ENCODE assay signal across 8 mouse cellular contexts in the genomic region with DNA sequence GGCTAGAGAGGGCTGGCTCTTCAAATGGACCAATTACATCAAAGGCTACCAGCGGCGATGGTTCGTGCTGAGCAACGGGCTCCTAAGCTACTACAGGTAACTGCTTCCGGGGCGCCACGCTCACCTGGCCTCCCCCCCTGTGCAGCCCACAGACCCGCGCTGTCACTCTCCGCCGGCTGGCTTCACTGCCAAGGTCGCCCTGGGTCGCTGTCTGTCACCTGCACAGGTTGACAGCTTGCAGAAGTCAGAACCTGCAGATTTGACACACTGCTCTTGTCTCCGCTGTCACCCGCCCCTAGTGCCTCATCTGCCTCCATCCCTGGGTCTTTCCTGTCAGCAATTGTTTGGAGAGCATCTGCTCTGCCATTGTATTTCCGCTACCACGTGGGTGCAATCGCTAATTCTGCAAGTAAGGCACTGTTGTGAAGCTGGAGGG. TPM values are rescaled to one million over a fixed set of nuclear protein-coding genes. Genes with fewer than 3 reads are reported as not detected.
DNase-seq lines count a peak whose midpoint lies in the region; ATAC-seq and TF ChIP-seq lines count a peak whose summit lies in the region.

No protein-coding gene starts in this region.

- H3ac ChIP-seq in myocyte (ENCODE audit: control insufficient read depth, insufficient read length) = peak overlapping the region; percentile 67

- under 1% methylated on average over 18 of the region's 18 CpGs for WGBS in kidney, embryonic 15.5 days
- WGBS in limb, embryonic 15.5 days = under 1% methylated on average over 18 of the region's 18 CpGs

- peaks cover 19% of the 10 kb centered on the region for H3K36me3 ChIP-seq in kidney, embryonic 15.5 days
- H3K36me3 ChIP-seq in limb, embryonic 15.5 days = peaks cover 7% of the 10 kb centered on the region
- H3K36me3 ChIP-seq in myocyte (ENCODE audit: control insufficient read depth, insufficient read depth) = no peaks in the 10 kb centered on the region

- DNase-seq in urinary bladder, adult 2 months (ENCODE audit: low spot score) = peak; percentile 39
- no peak for DNase-seq in urinary bladder, postnatal 10 days (ENCODE audit: low spot score)
- DNase-seq in embryo, embryonic 11.5 days (ENCODE audit: low read depth, low spot score) = peak; percentile 7
- DNase-seq in heart, adult 9 months (ENCODE audit: low spot score in 2 of 2) = peak; percentile 41 to 44
- DNase-seq in spleen, postnatal 4 days (ENCODE audit: low spot score in 2 of 2) = peak; percentile 47 to 79

- peaks cover 31% of the 10 kb centered on the region for H3K79me2 ChIP-seq in myocyte (ENCODE audit: control insufficient read depth, insufficient read depth)

- TF ChIP-seq POLR2A in myocyte (IDR thresholded peaks at IDR 0.05; ENCODE audit: insufficient read length, low read depth) = no peak

- no peaks in the 10 kb centered on the region for H3K27me3 ChIP-seq in kidney, embryonic 15.5 days
- H3K27me3 ChIP-seq in limb, embryonic 15.5 days = no peaks in the 10 kb centered on the region
- H3K27me3 ChIP-seq in myocyte (ENCODE audit: control insufficient read depth, insufficient read depth, insufficient read length) = peaks cover 6% of the 10 kb centered on the region

- H3K4me2 ChIP-seq in kidney, embryonic 15.5 days = peak overlapping the region; percentile 88
- peak overlapping the region; percentile 74 for H3K4me2 ChIP-seq in limb, embryonic 15.5 days
- H3K4me2 ChIP-seq in myocyte (ENCODE audit: low read depth) = peak overlapping the region; percentile 97

- no peaks in the 10 kb centered on the region for H3K9me3 ChIP-seq in kidney, embryonic 15.5 days (replicated peaks)
- no peaks in the 10 kb centered on the region for H3K9me3 ChIP-seq in limb, embryonic 15.5 days

- ATAC-seq in kidney, embryonic 15.5 days (replicated peaks; ENCODE audit: low FRiP score) = no peak; the same call in none of the 2 replicates
- ATAC-seq in limb, embryonic 15.5 days (ENCODE audit: insufficient number of reproducible peaks, low FRiP score, low TSS enrichment, low read depth) = no peak

- peak overlapping the region; percentile 82 for H3K9ac ChIP-seq in kidney, embryonic 15.5 days
- H3K9ac ChIP-seq in limb, embryonic 15.5 days = peak overlapping the region; percentile 86

- H3K4me1 ChIP-seq in kidney, embryonic 15.5 days = peaks cover 23% of the 10 kb centered on the region
- peaks cover 24% of the 10 kb centered on the region for H3K4me1 ChIP-seq in limb, embryonic 15.5 days

- H3K4me3 ChIP-seq in kidney, embryonic 15.5 days (replicated peaks) = peak overlapping the region; percentile 89
- peak overlapping the region; percentile 66 for H3K4me3 ChIP-seq in limb, embryonic 15.5 days
- H3K4me3 ChIP-seq in myocyte = peak overlapping the region; percentile 58

- H3K27ac ChIP-seq in kidney, embryonic 15.5 days = peak overlapping the region; percentile 78
- peak overlapping the region; percentile 87; the same call in 1 of the 2 replicates for H3K27ac ChIP-seq in limb, embryonic 15.5 days

TF ChIP-seq in myocyte, 11 proteins besides CTCF, POLR2A, EP300 and RAD21:
- TF ChIP-seq TCF12 (IDR thresholded peaks at IDR 0.05; ENCODE audit: insufficient read depth, poor library complexity, severe bottlenecking) (no peak), MYOG (IDR thresholded peaks at IDR 0.05; ENCODE audit: control insufficient read depth in 1 of 3, insufficient read depth in 1 of 3, insufficient read length in 2 of 3, low read depth in 2 of 3) (no peak), REST (IDR thresholded peaks at IDR 0.05; ENCODE audit: insufficient read depth, insufficient read length) (no peak), POLR2AphosphoS2 (IDR thresholded peaks at IDR 0.05; ENCODE audit: insufficient read length, low read depth) (peak; percentile 47)
TF ChIP-seq in myocyte: peak in this region for 1.

RNA-seq across cellular contexts. Expression of a gene that starts 0.5 kb away (rescaled TPM):
- polyA plus RNA-seq in urinary bladder, adult 2 months (2012; rRNA removed) = 33.2 and 35.0 TPM in 2 replicates
- polyA plus RNA-seq in kidney, embryonic 15.5 days (2015; fragmentation: Nextera tagmentation; extraction: Ambion mirVana) = 3.9 and 4.2 TPM in 2 replicates
- polyA plus RNA-seq in limb, embryonic 15.5 days (2015; fragmentation: Nextera tagmentation; extraction: Ambion mirVana) = 4.7 and 5.6 TPM in 2 replicates
- 23.1 TPM for polyA plus RNA-seq in myocyte (2012; fragmentation: generic; extraction: Trizol)

RNA-seq across cellular contexts. Expression of a gene that starts 54.0 kb away (rescaled TPM):
- 17.4 and 18.4 TPM in 2 replicates for polyA plus RNA-seq in urinary bladder, adult 2 months (2012; rRNA removed)
- polyA plus RNA-seq in kidney, embryonic 15.5 days (2015; fragmentation: Nextera tagmentation; extraction: Ambion mirVana) = 19.3 and 20.1 TPM in 2 replicates
- polyA plus RNA-seq in limb, embryonic 15.5 days (2015; fragmentation: Nextera tagmentation; extraction: Ambion mirVana) = 15.5 and 16.4 TPM in 2 replicates
- polyA plus RNA-seq in myocyte (2012; fragmentation: generic; extraction: Trizol) = 13.9 TPM
